Mouse (Mus musculus): ENCODE data around the gene Hhex.
A peak's percentile ranks its signal among the peaks of the same experiment; 100 is the strongest.

Gene Hhex

GRCm38 (mm10) chr19:37449246-37449645 lies 14.6 kb downstream of the Hhex start:
- no peak for DNase-seq (ENCODE audit: low read depth, low spot score)

GRCm38 (mm10) chr19:37455528-37455927 lies 20.9 kb downstream of the Hhex start:
- DNase-seq (ENCODE audit: low read depth, low spot score), result no peak

- no peak for DNase-seq (ENCODE audit: low read depth, low spot score)
Measured at GRCm38 (mm10) chr19:37455961-37456360, 21.4 kb downstream of the Hhex start.

GRCm38 (mm10) chr19:37458013-37458412 lies 23.4 kb downstream of the Hhex start:
- DNase-seq (ENCODE audit: low read depth, low spot score), result no peak

- no peak for DNase-seq (ENCODE audit: low read depth, low spot score)
Measured at GRCm38 (mm10) chr19:37466403-37466802, 31.8 kb downstream of the Hhex start.

- no peak for DNase-seq (ENCODE audit: low read depth, low spot score)
Measured at GRCm38 (mm10) chr19:37466978-37467377, 32.4 kb downstream of the Hhex start.

GRCm38 (mm10) chr19:37468841-37469566 lies 34.4 kb downstream of the Hhex start:
- no peak for DNase-seq (ENCODE audit: low read depth, low spot score)

GRCm38 (mm10) chr19:37471680-37472079 lies 37.1 kb downstream of the Hhex start:
- DNase-seq (ENCODE audit: low read depth, low spot score), result no peak

- DNase-seq (ENCODE audit: low read depth, low spot score), result no peak
Measured at GRCm38 (mm10) chr19:37472589-37472988, 38.0 kb downstream of the Hhex start.

GRCm38 (mm10) chr19:37481704-37482103 lies 47.1 kb downstream of the Hhex start:
- no peak for DNase-seq (ENCODE audit: low read depth, low spot score)

GRCm38 (mm10) chr19:37482556-37483187 lies 48.1 kb downstream of the Hhex start:
- peak; percentile 7 for DNase-seq (ENCODE audit: low read depth, low spot score)

- DNase-seq (ENCODE audit: low read depth, low spot score), result no peak
Measured at GRCm38 (mm10) chr19:37484787-37485186, 50.2 kb downstream of the Hhex start.

GRCm38 (mm10) chr19:37486801-37487200 lies 52.2 kb downstream of the Hhex start:
- no peak for DNase-seq (ENCODE audit: low read depth, low spot score)

- no peak for DNase-seq (ENCODE audit: low read depth, low spot score)
Measured at GRCm38 (mm10) chr19:37487811-37488475, 53.3 kb downstream of the Hhex start.

GRCm38 (mm10) chr19:37488608-37489262 lies 54.1 kb downstream of the Hhex start:
- DNase-seq (ENCODE audit: low read depth, low spot score), result no peak
